Mouse (Mus musculus): ENCODE data around the gene Fer1l4. TPM values are rescaled to one million over a fixed set of nuclear protein-coding genes. Genes with fewer than 3 reads are reported as not detected.

Fer1l4 gene
- not detected in 2 replicates for polyA plus RNA-seq (2015; fragmentation: Nextera tagmentation; extraction: Ambion mirVana)

GRCm38 (mm10) chr2:156052816-156053215 lies at the start of gene Fer1l4:
Fer1l4 (minus strand) TSS chr2:156052947.
- no peak within 1 kb of the TSS for H3K4me2 ChIP-seq
- H3K27ac ChIP-seq: no peak within 1 kb of the TSS
- no peaks in the 10 kb centered on the region for H3K27me3 ChIP-seq
- H3K36me3 ChIP-seq (ENCODE audit: poor library complexity, severe bottlenecking): no peaks in the 10 kb centered on the region
- H3K9ac ChIP-seq: no peak within 1 kb of the TSS
- no peak for ATAC-seq
- no peaks in the 10 kb centered on the region; the same call in 1 of the 2 replicates for H3K9me3 ChIP-seq (replicated peaks)
- H3K4me1 ChIP-seq: no peaks in the 10 kb centered on the region
- H3K4me3 ChIP-seq: no peak within 1 kb of the TSS
- 88% methylated on average over 9 of the region's 9 CpGs for WGBS

- no peak overlapping the region for H3K27ac ChIP-seq
- H3K4me3 ChIP-seq: no peak overlapping the region
- no peaks in the 10 kb centered on the region for H3K9me3 ChIP-seq (replicated peaks)
- 88% methylated on average over 5 of the region's 5 CpGs for WGBS
- H3K4me1 ChIP-seq: peaks cover 26% of the 10 kb centered on the region
- H3K36me3 ChIP-seq (ENCODE audit: poor library complexity, severe bottlenecking): peaks cover 27% of the 10 kb centered on the region
- H3K4me2 ChIP-seq: no peak overlapping the region
- H3K9ac ChIP-seq: no peak overlapping the region
- no peaks in the 10 kb centered on the region for H3K27me3 ChIP-seq
- ATAC-seq: no peak
Measured at GRCm38 (mm10) chr2:156091926-156092325, 39.2 kb upstream of the Fer1l4 start.

- ATAC-seq: peak; percentile 57; the same call in 1 of the 2 replicates
- peaks cover 8% of the 10 kb centered on the region; the same call in 1 of the 2 replicates for H3K36me3 ChIP-seq (ENCODE audit: poor library complexity, severe bottlenecking)
- H3K9me3 ChIP-seq (replicated peaks): no peaks in the 10 kb centered on the region
- H3K27ac ChIP-seq: no peak overlapping the region; the same call in 1 of the 2 replicates
- H3K4me1 ChIP-seq: peaks cover 26% of the 10 kb centered on the region
- no peak overlapping the region for H3K4me2 ChIP-seq
- no peak overlapping the region for H3K4me3 ChIP-seq
- WGBS: 35% methylated on average over 1 of the region's 1 CpGs
- no peaks in the 10 kb centered on the region for H3K27me3 ChIP-seq
- no peak overlapping the region for H3K9ac ChIP-seq
Measured at GRCm38 (mm10) chr2:156089799-156090198, 37.1 kb upstream of the Fer1l4 start.

- H3K4me3 ChIP-seq: no peak overlapping the region
- no peaks in the 10 kb centered on the region for H3K9me3 ChIP-seq (replicated peaks)
- peaks cover 26% of the 10 kb centered on the region for H3K4me1 ChIP-seq
- H3K27me3 ChIP-seq: no peaks in the 10 kb centered on the region
- no peak for ATAC-seq
- no peak overlapping the region for H3K4me2 ChIP-seq
- no peak overlapping the region for H3K9ac ChIP-seq
- H3K36me3 ChIP-seq (ENCODE audit: poor library complexity, severe bottlenecking): peaks cover 8% of the 10 kb centered on the region; the same call in 1 of the 2 replicates
- 95% methylated on average over 7 of the region's 7 CpGs for WGBS
- no peak overlapping the region for H3K27ac ChIP-seq
Measured at GRCm38 (mm10) chr2:156087391-156088110, 34.8 kb upstream of the Fer1l4 start.

- 97% methylated on average over 3 of the region's 3 CpGs for WGBS
- Histone ChIP-seq H3K4me2 (no peak overlapping the region), H3K9ac (no peak overlapping the region), H3K9me3 (replicated peaks) (no peaks in the 10 kb centered on the region), H3K4me3 (no peak overlapping the region), H3K4me1 (peaks cover 17% of the 10 kb centered on the region; the same call in 1 of the 2 replicates), H3K27me3 (no peaks in the 10 kb centered on the region), H3K27ac (no peak overlapping the region), H3K36me3 (ENCODE audit: poor library complexity, severe bottlenecking) (peaks cover 8% of the 10 kb centered on the region; the same call in 1 of the 2 replicates)
- no peak for ATAC-seq
Measured at GRCm38 (mm10) chr2:156084541-156084940, 31.8 kb upstream of the Fer1l4 start.

- peak overlapping the region; percentile 10; the same call in 1 of the 2 replicates for H3K27ac ChIP-seq
- H3K4me2 ChIP-seq: no peak overlapping the region
- no peak overlapping the region for H3K9ac ChIP-seq
- no peaks in the 10 kb centered on the region for H3K27me3 ChIP-seq
- no peak for ATAC-seq
- H3K4me3 ChIP-seq: no peak overlapping the region
- WGBS: 88% methylated on average over 7 of the region's 7 CpGs
- no peaks in the 10 kb centered on the region for H3K9me3 ChIP-seq (replicated peaks)
- H3K36me3 ChIP-seq (ENCODE audit: poor library complexity, severe bottlenecking): peaks cover 37% of the 10 kb centered on the region
- peaks cover 16% of the 10 kb centered on the region; the same call in 1 of the 2 replicates for H3K4me1 ChIP-seq
Measured at GRCm38 (mm10) chr2:156080391-156080790, 27.6 kb upstream of the Fer1l4 start.

- whole genome bisulfite sequencing: 49% methylated on average over 4 of the region's 4 CpGs
- Histone ChIP-seq H3K36me3 (ENCODE audit: poor library complexity, severe bottlenecking) (peaks cover 44% of the 10 kb centered on the region), H3K9me3 (replicated peaks) (no peaks in the 10 kb centered on the region), H3K27me3 (no peaks in the 10 kb centered on the region), H3K4me1 (peaks cover 16% of the 10 kb centered on the region; the same call in 1 of the 2 replicates), H3K4me3 (no peak overlapping the region), H3K4me2 (no peak overlapping the region), H3K27ac (peak overlapping the region; percentile 10; the same call in 1 of the 2 replicates), H3K9ac (no peak overlapping the region)
- no peak for ATAC-seq
Measured at GRCm38 (mm10) chr2:156079674-156080073, 26.9 kb upstream of the Fer1l4 start.

- peaks cover 16% of the 10 kb centered on the region; the same call in 1 of the 2 replicates for H3K4me1 ChIP-seq
- no peak overlapping the region for H3K27ac ChIP-seq
- no peak overlapping the region for H3K9ac ChIP-seq
- no peak overlapping the region for H3K4me2 ChIP-seq
- no peak for ATAC-seq
- 94% methylated on average over 8 of the region's 8 CpGs for WGBS
- no peak overlapping the region for H3K4me3 ChIP-seq
- H3K36me3 ChIP-seq (ENCODE audit: poor library complexity, severe bottlenecking): peaks cover 49% of the 10 kb centered on the region
- H3K27me3 ChIP-seq: no peaks in the 10 kb centered on the region
- no peaks in the 10 kb centered on the region for H3K9me3 ChIP-seq (replicated peaks)
Measured at GRCm38 (mm10) chr2:156079183-156079560, 26.4 kb upstream of the Fer1l4 start.

- Histone ChIP-seq H3K27ac (no peak overlapping the region), H3K4me2 (no peak overlapping the region), H3K36me3 (ENCODE audit: poor library complexity, severe bottlenecking) (peaks cover 55% of the 10 kb centered on the region), H3K27me3 (no peaks in the 10 kb centered on the region), H3K4me1 (peaks cover 16% of the 10 kb centered on the region; the same call in 1 of the 2 replicates), H3K9ac (no peak overlapping the region), H3K9me3 (replicated peaks) (no peaks in the 10 kb centered on the region), H3K4me3 (no peak overlapping the region)
- WGBS: 92% methylated on average over 16 of the region's 16 CpGs
- ATAC-seq: no peak
Measured at GRCm38 (mm10) chr2:156078421-156079182, 25.9 kb upstream of the Fer1l4 start.

- no peak overlapping the region for H3K27ac ChIP-seq
- H3K9ac ChIP-seq: no peak overlapping the region
- H3K36me3 ChIP-seq (ENCODE audit: poor library complexity, severe bottlenecking): peaks cover 67% of the 10 kb centered on the region
- WGBS: 94% methylated on average over 7 of the region's 7 CpGs
- peaks cover 16% of the 10 kb centered on the region; the same call in 1 of the 2 replicates for H3K4me1 ChIP-seq
- H3K4me2 ChIP-seq: no peak overlapping the region
- ATAC-seq: no peak
- H3K27me3 ChIP-seq: no peaks in the 10 kb centered on the region
- no peaks in the 10 kb centered on the region for H3K9me3 ChIP-seq (replicated peaks)
- no peak overlapping the region for H3K4me3 ChIP-seq
Measured at GRCm38 (mm10) chr2:156077461-156077860, 24.7 kb upstream of the Fer1l4 start.

- Histone ChIP-seq H3K9ac (no peak overlapping the region), H3K27me3 (no peaks in the 10 kb centered on the region), H3K4me1 (no peaks in the 10 kb centered on the region), H3K4me2 (no peak overlapping the region), H3K9me3 (replicated peaks) (no peaks in the 10 kb centered on the region), H3K4me3 (no peak overlapping the region), H3K36me3 (ENCODE audit: poor library complexity, severe bottlenecking) (peaks cover 97% of the 10 kb centered on the region), H3K27ac (no peak overlapping the region)
- no peak for ATAC-seq
- 96% methylated on average over 15 of the region's 15 CpGs for WGBS
Measured at GRCm38 (mm10) chr2:156073725-156074124, 21.0 kb upstream of the Fer1l4 start.

GRCm38 (mm10) chr2:156071236-156071635 lies 18.5 kb upstream of the Fer1l4 start:
- H3K4me2 ChIP-seq: no peak overlapping the region
- no peaks in the 10 kb centered on the region for H3K9me3 ChIP-seq (replicated peaks)
- no peak overlapping the region for H3K9ac ChIP-seq
- peaks cover 2% of the 10 kb centered on the region; the same call in 1 of the 2 replicates for H3K4me1 ChIP-seq
- ATAC-seq: no peak
- H3K4me3 ChIP-seq: no peak overlapping the region
- no peaks in the 10 kb centered on the region for H3K27me3 ChIP-seq
- WGBS: 95% methylated on average over 10 of the region's 10 CpGs
- H3K36me3 ChIP-seq (ENCODE audit: poor library complexity, severe bottlenecking): peaks cover 89% of the 10 kb centered on the region
- no peak overlapping the region for H3K27ac ChIP-seq

All from forebrain, embryonic 13.5 days (tissue).